Mouse (Mus musculus) frontal cortex, postnatal 14 days (tissue): ENCODE measurements around the gene Ass1.

Source experiments
- DNase-seq, 2 experiments: peaks; one replicate each; pipeline ENCODE4 v3.0.0; 2022; ENCODE audit warnings: low spot score in 2 of 2

The Ass1 gene

DNA sequence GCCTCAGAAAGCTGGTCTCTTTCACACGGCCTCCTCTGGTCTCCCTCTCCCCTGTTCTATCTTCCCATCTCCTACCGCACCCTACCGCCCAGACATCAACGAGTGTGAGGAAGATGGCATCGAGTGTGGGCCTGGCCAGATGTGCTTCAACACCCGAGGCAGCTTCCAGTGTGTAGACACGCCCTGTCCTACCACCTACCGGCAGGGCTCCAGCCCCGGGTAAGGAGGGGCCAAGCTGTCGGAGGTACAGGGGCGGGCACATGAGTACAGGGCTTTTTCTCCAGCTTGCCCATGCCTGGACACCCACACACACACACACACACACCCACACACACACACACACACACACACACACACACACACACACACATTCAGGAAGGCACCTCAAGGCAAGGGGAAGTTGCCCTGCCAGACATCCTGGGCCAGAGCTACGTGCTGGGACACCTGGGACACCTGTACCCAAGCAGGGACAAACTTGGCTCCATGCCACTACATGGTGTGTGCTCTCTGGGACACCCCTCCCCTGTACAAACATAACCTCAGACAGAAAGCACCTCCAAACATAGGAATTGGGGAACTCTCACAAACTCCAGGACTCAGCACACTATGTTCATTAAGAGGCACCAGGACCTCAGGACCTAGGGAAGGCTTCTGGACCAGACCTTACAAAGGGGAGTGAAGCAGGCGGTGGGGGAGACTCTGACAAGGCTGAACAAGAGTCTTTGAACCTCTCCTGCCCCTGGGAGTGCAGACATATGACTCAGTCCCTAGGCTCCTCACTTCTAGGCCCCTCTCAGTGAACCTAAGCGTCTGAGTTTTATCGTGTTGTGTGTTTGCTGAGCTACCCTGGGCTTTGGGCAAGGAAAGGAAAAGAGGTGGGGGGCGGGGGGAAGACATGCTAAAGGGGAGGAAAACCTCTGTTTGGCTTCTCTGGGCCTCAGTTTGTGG lies 10.7 kb upstream of the Ass1 start:
- DNase-seq: no peak

DNA sequence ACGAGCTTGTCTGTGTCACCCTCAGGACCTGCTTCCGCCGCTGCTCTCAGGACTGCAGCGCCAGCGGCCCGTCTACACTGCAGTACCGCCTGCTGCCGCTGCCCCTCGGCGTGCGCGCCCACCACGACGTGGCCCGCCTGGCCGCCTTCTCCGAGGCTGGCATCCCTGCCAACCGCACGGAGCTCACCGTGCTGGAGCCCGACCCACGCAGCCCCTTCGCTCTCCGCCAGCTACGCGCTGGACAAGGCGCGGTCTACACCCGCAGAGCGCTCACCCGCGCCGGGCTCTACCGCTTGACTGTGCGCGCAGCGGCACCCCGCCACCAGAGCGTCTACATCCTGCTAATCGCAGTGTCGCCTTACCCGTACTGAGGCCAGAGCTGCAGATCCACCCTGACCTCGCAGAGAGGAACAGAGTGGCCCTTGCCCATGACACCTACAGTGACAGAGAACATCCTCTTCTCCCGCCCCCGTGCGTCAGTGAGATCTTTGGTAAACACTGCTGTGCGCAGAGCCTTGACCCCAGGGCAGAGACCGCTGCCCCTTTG lies 9.9 kb upstream of the Ass1 start:
- no peak for DNase-seq

DNA sequence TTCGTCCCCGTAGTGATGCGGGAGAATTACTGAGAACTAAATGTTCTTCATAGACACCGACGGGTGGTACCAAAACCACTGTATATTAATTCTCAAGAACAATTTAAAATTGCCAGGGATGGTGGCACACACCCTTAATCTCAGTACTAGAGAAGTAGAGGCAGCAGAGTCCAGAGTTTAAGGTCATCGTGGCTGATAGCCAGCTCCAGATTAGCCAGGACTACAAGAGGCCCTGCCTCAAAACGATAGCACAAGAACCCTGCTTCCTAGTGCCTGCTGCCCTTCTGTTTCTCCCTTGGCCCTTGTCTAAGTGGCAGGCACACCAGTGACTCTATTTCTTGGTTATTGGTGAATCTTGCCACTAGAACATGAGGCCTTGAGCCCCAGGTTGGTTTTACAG lies 9.1 kb upstream of the Ass1 start:
- no peak for DNase-seq

DNA sequence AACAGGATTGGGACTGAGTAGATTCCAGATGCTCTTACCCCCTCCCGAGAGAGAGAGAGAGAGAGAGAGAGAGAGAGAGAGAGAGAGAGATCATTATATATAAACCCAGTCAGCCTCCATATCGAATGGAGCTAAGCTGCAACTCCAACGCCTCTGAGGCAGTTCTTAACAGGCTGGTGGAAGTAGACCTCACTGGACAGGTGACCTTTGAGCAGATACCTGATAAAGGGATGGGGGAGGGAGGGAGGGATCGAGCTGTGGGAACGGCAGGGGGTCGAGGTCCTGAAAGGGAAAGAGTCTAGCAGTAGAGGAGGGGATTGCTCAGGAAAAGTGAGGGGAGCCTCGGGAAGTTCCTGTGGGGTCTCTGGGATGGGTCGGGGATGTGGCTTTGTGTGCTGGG lies 8.0 kb upstream of the Ass1 start:
- DNase-seq: no peak

DNA sequence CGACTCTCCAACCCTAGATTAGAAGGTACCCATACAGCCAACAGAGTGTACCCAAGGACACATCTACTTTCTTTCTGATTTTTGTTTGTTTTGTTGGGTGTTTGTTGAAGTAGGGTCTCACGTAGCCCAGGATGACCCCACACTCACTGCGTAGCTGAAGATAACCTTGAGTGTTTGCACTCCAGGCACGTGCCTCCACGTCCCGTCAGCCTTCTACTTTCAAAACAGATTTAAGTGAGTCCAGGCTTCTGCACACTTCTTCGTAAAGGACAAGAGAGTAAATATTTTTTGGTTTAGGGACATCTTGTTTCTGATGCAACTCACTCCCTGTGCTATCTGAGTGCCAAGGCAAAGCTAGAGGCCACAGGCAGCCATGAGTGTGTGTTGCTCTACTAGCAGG lies 6.8 kb upstream of the Ass1 start:
- no peak for DNase-seq

DNA sequence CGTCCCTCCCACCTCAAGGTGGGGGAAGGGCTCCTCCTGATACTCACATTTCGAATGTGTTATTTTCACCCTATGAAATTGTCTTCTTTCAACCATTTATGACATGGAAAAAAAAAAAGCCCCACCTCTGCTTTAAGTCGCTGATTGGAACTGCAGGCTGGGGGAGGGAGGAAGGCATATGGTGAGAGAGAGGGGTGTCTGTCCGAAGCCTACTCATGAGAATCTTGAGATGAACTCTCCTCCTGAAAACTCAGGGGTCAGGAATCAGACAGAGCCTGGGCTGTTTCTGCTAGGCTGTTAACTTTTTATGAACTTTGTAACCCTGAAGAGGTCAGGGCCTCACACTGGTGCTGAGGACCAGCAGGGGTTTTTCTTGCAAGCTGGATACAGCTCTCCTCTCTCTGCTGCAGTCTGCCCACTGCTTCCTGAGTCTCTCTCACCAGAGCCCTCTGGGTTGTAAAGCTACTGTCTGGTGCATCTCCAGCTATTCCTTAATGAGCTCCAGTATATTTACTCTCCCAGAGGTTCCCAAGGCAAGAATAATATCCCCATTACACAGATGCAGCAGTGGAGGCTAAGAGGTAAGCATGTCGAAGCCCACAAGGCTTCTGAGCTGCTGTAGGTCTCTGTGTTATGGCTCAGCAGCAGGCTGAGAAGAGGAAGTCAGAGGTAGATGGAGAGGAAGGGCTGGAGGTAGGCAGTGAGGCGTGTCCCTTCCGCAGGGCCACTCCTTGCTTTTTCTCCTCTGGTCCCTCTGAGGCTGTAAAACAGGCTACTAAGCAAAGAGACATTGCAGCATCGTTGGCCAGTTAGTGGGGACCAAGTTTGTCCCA lies 6.1 kb upstream of the Ass1 start:
- DNase-seq: no peak

DNA sequence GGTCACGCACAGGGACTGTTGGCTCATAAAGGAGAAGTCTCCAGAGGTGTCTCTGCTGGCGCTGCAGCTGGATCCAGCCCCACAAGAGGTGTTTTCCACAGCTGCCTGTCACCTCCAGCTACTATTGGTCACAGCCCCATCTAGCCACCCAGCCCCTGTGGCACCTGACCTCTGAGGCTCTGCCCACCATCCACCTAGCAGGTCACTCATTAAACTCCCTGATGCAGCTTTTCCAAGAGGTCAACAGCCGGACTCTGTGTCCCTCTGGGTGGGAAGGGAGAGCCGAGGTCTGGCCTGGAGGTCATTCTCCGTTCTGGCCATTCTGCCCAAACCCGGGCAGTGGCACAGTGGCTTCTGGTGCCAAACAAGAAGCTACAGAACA lies 5.5 kb upstream of the Ass1 start:
- no peak for DNase-seq

DNA sequence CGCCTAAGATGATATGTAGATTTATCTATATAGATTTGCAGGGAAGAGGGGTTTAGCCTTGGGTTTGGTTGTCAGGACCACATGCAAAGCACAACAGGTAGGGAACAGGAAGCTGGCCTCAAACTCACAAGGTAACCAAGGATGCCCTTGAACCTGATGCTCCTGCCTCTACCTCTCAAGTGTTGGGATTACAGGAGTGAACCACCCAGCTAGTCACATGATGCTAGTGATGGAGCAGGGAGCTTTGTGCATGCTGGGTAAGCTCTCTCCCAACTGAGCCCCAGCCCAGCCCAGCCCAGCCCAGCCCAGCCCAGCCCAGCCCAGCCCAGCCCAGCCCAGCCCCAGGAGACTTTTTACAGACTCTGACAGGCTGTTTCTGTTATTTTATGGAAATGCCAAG lies 2.5 kb upstream of the Ass1 start:
- no peak for DNase-seq

DNA sequence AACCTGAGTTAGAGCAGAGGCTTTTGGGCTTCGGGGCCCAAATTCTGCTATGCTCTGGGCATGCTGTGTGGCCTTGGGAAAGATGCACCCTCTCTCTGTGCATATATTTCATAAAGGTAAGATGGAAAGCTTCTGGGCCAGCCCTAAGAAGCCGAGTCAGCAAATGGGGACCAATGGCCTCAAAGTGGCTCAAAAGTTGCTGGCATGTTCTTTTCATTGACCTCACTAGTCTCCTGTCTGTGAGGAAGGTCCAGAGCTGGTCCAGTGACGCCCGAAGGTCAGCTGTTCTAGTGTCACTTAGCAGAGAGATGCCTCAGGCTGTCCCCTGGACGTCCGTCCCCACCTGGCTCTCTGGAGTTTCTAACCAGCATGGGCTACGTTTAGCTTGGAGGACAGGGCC lies 1.1 kb upstream of the Ass1 start:
- DNase-seq: no peak

DNA sequence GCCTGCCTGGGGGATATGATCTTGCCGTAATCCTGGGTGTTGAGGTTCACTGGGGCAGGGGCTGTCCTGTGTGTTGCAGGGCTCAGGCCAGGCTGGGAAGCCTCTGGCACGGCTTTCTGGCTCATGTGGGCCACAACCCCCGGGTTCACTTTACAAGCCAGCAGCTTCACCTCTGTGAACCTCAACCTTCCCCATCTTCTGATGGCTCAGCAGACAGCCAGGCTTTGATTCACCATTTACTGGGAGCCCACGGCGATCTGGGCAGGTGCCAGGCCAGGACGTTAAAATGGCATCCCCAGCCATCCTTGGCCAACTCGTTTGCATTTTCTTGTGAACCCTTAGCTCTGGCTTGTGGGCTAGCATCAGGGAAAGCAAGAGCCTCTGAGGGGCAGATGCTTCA lies 527 bp upstream of the Ass1 start:
- no peak for DNase-seq

DNA sequence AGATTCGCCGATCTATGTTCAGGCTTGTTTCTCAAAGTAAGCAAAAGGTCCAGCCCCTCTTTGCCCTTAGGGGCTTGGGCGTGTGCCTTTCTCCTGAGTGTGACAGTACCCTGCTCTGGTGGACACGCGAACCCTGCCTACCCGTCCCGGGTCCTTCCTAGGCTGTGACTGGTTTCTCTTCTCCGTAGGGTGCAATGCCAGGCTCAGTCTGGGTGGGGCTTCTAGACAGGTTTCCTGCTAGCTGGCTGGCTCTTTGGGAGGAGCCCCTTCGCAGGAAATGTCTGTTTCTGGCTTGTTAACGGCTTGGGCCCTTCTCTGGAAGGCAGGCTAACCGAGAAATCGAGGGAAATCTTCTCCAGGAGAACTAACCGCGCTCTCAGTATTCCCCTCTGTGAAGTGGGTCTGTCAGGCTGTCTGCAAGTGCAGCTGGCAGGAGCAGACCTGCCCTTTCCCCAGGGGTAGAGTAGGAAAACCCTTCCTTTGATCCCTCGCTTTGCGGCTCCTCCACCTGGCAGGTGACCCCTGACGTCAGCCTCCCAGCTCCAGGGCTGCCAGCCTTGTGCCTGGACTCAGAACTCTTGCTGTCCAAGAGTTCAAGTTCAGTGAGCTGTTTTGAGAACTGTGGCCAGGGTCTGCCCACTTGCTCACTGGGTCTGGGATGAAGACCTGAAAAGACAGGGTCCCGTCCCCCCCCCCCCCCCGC lies 827 bp downstream of the Ass1 start:
- DNase-seq: no peak

DNA sequence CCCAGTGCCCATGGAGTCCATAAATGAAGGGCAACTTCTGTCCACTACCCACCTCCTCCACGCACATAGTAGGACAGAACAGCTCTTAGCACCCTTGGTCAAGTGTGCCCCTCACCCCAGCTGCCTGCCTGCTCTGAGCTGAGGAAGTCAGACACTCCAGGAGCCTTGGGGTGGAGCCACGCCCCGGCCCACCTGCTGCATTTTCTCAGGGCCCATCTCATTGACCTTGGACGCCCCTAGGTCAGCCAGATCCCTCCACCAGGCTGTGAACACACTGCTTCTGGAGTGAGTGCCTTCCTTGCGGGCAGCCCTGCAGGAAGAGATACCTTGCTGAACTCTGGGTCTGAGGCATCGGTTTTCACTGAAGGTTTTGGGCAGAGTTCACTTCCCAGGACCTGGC lies 1.6 kb downstream of the Ass1 start:
- no peak for DNase-seq

DNA sequence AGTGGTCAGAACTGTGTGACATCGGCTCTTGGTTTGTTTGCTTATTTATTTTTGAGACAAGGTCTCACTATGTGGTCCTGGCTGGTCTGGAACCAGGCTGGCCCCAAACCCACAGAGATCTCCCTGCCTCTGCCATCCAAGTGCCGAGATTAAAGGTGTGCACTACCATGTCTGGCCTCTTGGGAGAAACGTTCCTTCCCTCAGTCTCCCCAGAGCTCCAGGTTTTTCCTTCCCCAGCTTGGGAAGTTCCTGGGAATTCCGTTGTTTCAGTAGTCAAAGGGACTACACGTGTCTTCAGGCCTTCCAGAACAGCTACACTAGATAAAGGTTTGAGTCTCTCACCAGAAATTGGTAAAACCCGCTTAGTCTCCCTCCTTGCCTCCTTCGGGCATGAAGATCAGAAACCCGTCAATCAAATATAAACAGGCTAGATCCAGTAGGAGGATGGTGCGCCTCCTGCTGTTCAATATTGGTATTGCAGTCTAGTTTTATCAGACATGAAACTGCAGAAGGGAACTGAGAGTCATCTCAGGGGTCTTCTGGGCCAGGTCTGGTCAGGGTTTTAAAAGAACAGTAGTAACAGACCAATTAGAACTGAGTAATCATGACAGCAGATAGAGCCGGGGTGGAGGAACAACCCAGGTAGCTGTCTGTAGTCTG lies 2.5 kb downstream of the Ass1 start:
- no peak for DNase-seq

DNA sequence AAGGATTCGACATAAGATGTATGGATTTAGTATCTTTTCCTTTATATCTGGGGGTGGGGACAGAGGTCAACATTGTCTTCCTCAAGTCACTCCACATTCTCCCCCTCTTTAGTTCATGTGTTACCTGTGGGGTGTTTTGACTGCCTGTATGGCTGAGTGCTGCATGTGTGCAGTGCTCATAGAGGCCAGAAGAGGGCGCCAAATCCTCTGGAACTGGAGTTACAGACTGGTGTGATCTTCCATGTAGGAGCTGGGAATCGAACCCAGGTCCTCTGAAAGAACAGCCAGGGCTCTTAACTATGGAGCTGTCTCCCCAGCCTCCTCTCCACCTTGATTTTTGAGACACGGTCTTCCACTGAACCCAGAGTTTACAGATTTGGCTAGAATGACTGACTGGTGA lies 3.9 kb downstream of the Ass1 start:
- DNase-seq: no peak

DNA sequence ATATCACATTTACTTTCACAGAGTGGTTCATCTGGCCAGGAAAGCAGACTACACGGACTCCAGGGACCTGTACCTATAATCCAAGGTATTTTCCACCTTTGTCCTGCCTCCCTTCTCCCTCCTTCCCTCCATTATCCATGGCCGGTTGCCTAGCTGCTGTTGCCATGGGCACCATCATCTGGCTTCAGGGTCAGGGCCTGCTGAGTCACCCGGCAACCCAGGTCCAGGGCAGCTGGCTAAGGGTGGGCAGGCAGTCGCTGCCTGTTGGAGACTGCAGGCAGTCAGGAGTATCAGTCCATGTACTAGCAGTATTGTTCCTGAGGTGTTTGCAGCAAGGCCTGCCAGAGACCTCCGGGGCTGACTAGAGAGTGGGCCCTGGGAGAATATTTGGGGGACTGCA lies 4.7 kb downstream of the Ass1 start:
- DNase-seq: no peak

DNA sequence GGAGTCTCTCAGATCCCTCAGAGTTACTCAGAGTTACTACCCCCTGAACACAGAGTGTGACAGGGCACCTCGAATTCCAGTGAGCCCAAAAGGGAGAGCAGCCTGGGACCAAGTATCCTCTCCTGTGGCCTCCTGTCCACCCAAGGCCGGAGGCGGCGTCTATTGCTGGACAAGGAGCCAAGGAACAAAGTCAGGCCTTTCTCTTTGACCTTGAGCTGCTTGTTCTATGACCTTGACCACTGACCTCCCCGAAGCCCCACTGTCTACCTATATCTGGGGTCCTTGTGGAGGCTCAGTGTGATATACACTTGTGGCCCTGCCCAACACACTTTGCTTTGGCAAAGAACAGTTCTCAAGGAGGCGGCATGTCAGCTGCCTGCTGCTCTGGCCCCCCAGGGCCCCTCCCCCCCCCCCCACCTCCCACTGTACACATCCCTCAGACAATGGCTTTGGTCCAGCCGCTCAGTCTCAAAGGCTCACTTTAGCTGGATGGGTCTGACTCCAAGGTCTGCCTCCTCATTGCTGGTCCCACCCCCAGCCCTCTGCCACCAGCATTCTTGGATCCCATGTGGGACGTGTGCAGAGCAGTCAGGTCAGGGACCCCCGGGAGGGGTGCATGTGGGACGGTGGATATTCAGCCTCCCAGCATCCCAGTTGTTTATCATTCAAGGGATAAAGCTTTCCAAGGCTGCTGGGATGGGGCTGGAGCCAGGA lies 6.3 kb downstream of the Ass1 start:
- DNase-seq: no peak

DNA sequence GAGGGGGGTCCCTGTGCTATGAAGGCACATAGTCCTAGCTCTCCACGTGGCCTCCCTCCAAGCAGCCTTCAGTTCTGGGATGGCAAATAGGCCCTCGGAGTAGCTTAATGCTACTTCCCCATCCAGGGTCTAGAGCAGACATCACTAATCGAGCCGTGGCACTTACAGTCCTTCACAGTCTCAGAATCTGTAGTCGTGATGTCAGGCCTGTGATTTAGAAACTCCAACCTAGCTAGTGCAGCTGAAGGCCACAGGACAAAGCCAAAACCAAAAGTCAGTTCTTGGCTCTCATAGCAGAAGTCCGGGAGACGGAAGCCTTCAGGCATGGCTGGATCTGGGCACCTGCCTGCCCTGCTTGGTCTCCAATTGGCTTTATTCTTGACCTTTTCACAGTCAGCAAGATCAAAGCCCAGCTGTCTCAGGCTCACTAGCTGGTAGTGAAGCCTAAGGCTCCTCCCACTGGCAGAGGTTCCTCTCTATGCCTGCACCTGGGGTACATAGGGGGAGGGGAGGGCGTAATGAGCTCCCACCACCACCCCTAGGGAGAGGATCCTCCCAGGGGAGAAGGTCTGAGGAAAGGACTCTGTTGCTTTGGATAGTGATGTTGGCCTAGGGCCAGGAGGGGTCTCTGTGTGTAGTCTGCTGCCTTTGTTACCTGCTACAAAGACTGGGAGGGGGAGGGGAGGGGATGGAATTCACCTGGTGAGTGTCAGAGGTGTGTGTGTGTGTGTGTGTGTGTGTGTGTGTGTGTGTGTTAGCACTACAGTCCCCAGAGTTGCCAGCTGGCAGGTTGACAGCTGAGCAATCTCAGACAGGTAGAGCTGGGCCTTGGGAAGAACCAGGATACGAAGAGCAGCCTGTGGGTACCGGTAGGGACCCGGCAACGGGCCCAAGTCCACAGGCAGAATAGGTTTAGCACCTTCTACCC lies 7.5 kb downstream of the Ass1 start:
- no peak for DNase-seq

DNA sequence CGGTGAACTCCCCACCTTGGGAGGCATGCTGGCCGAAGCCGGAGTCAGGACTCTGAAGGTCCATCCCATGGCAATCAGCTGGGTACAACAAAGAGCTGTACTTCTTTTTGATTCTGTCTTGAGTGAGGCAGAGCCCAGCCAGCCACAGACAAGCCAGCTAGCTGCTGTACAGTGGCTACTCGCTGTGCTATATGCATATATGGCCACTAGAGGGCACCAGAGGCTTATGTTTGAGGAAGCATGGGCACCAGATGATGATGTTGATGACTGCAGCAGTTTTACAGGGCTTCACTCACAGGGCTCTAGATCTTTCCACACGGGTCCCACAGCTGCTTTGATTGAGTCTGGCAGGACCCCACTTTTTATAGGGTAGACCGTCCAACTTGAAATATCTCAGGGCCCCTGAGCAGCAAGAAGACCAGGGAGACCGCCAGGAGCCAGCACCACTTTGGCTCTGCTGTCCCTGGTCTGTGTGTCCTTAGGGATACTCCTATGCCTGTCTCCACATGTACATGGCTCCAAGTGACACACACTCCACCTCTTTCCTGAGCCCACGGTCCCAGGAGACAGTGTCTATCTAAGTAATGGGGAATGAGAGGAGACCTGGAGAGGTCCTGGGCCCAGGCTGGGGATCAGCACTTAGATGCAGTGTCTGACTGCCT lies 13.0 kb downstream of the Ass1 start:
- peak; percentile 59 to 89 for DNase-seq

DNA sequence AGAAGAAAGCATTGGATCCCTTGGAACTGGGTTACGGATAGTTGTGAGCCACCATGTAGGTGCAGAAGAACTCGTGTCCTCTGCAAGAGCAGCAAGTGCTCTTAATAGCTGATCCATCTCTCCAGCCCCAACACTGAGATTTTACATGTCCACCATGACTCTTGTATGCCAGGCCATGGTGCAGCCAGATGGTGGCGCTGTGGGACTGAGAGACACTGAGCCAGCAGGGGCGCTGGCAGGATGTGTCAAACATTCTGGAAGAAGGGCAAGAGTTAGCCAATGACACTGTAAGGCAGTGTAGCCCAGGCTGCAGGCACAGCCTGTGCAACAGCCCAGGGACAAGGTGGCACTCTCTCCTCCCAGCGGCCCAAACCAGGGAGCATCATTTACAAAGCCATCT lies 14.2 kb downstream of the Ass1 start:
- peak in 1 of 2 experiments; percentile 69 for DNase-seq
